Mouse (Mus musculus): ENCODE results near the gene H60b. TPM values are rescaled to one million over a fixed set of nuclear protein-coding genes. Genes with fewer than 3 reads are reported as not detected.
"Not testable (repeated sequence)": the region's sequence is repeated elsewhere in the genome, so short reads cannot be mapped to it uniquely, and the experiment has no call there.

H60b gene
- 0.59 and 1.1 TPM in 2 replicates for polyA plus RNA-seq (2016; fragmentation: Nextera tagmentation; extraction: Ambion mirVana)

- not testable (repeated sequence) for H3K27ac ChIP-seq; H3K9me3 ChIP-seq; H3K36me3 ChIP-seq (replicated peaks); H3K4me1 ChIP-seq
- WGBS, result under 1% methylated on average over 47 of the region's 48 CpGs
- peak; percentile 65 for ATAC-seq (ENCODE audit: low FRiP score)
- Histone ChIP-seq H3K27me3 (peaks cover 75% of the 10 kb centered on the region), H3K4me3 (replicated peaks) (peak within 1 kb of the TSS; percentile 37), H3K9ac (0 out of 2 replicates have a peak within 1 kb of the TSS, but pooled peaks have one; percentile 17), H3K4me2 (peak within 1 kb of the TSS; percentile 57)
Observed at GRCm38 (mm10) chr10:22158310-22158999, at the start of gene H60b, which contains the start of gene Raet1e. TSS of gene H60b (plus strand) at chr10:22158586. TSS of gene Raet1e (plus strand) at chr10:22158569.

- Histone ChIP-seq H3K4me3 (replicated peaks) (peak overlapping the region; percentile 41), H3K4me1 (no peaks in the 10 kb centered on the region), H3K9me3 (no peaks in the 10 kb centered on the region), H3K27ac (no peak overlapping the region), H3K27me3 (no peaks in the 10 kb centered on the region), H3K9ac (peak overlapping the region; percentile 68), H3K36me3 (replicated peaks) (no peaks in the 10 kb centered on the region), H3K4me2 (peak overlapping the region; percentile 72)
- 1% methylated on average over 19 of the region's 19 CpGs for WGBS
- peak; percentile 69 for ATAC-seq (ENCODE audit: low FRiP score)
Observed at GRCm38 (mm10) chr10:22140665-22141280, 17.6 kb upstream of the H60b start.

- not testable (repeated sequence) for H3K9ac ChIP-seq; ATAC-seq (ENCODE audit: low FRiP score); H3K27ac ChIP-seq; H3K4me2 ChIP-seq; H3K4me1 ChIP-seq; H3K27me3 ChIP-seq; H3K9me3 ChIP-seq; H3K4me3 ChIP-seq (replicated peaks); H3K36me3 ChIP-seq (replicated peaks)
- WGBS, result 90% methylated on average over 1 of the region's 1 CpGs
Observed at GRCm38 (mm10) chr10:22142194-22142593, 16.2 kb upstream of the H60b start.

- H3K4me3 ChIP-seq (replicated peaks), result no peak overlapping the region
- H3K4me2 ChIP-seq, result no peak overlapping the region
- H3K9me3 ChIP-seq, result no peaks in the 10 kb centered on the region
- H3K27ac ChIP-seq, result no peak overlapping the region
- WGBS, result 69% methylated on average over 5 of the region's 5 CpGs
- no peaks in the 10 kb centered on the region for H3K27me3 ChIP-seq
- ATAC-seq (ENCODE audit: low FRiP score), result no peak
- H3K36me3 ChIP-seq (replicated peaks), result no peaks in the 10 kb centered on the region
- H3K4me1 ChIP-seq, result no peaks in the 10 kb centered on the region
- no peak overlapping the region for H3K9ac ChIP-seq
Observed at GRCm38 (mm10) chr10:22142926-22143325, 15.5 kb upstream of the H60b start.

- Histone ChIP-seq H3K36me3 (replicated peaks) (no peaks in the 10 kb centered on the region), H3K4me3 (replicated peaks) (peak overlapping the region; percentile 65), H3K9ac (peak overlapping the region; percentile 67), H3K4me1 (peaks cover 30% of the 10 kb centered on the region), H3K27ac (peak overlapping the region; percentile 68; the same call in 1 of the 2 replicates), H3K9me3 (no peaks in the 10 kb centered on the region), H3K27me3 (peaks cover 33% of the 10 kb centered on the region), H3K4me2 (peak overlapping the region; percentile 84)
- WGBS, result under 1% methylated on average over 47 of the region's 50 CpGs
- peak; percentile 79 for ATAC-seq (ENCODE audit: low FRiP score)
Observed at GRCm38 (mm10) chr10:22148441-22149072, 9.8 kb upstream of the H60b start.

- Histone ChIP-seq H3K27me3 (peaks cover 39% of the 10 kb centered on the region), H3K27ac (peak within 1 kb of the TSS; percentile 68; the same call in 1 of the 2 replicates)
- ATAC-seq (ENCODE audit: low FRiP score), result peak; percentile 67
Observed at GRCm38 (mm10) chr10:22149073-22149690, 9.2 kb upstream of the H60b start, which contains the start of gene E030030I06Rik. TSS of gene E030030I06Rik (minus strand) at chr10:22149270.

GRCm38 (mm10) chr10:22149691-22150465 lies 8.5 kb upstream of the H60b start:
- peak overlapping the region; percentile 84 for H3K4me2 ChIP-seq
- H3K9ac ChIP-seq, result peak overlapping the region; percentile 67; the same call in 1 of the 2 replicates
- WGBS, result under 1% methylated on average over 50 of the region's 50 CpGs
- H3K27ac ChIP-seq, result no peak overlapping the region
- peak overlapping the region; percentile 65 for H3K4me3 ChIP-seq (replicated peaks)
- no peaks in the 10 kb centered on the region for H3K9me3 ChIP-seq
- peaks cover 30% of the 10 kb centered on the region for H3K4me1 ChIP-seq
- peak; percentile 12; the same call in 1 of the 2 replicates for ATAC-seq (ENCODE audit: low FRiP score)
- H3K27me3 ChIP-seq, result peaks cover 40% of the 10 kb centered on the region
- H3K36me3 ChIP-seq (replicated peaks), result no peaks in the 10 kb centered on the region

More at GRCm38 (mm10) chr10:22149073-22149690, 9.2 kb upstream of the H60b start, which contains the start of gene E030030I06Rik:
- H3K9me3 ChIP-seq, result no peaks in the 10 kb centered on the region
- peak within 1 kb of the TSS; percentile 84 for H3K4me2 ChIP-seq
- H3K9ac ChIP-seq, result peak within 1 kb of the TSS; percentile 67
- H3K36me3 ChIP-seq (replicated peaks), result no peaks in the 10 kb centered on the region
- H3K4me1 ChIP-seq, result peaks cover 30% of the 10 kb centered on the region
- H3K4me3 ChIP-seq (replicated peaks), result peak within 1 kb of the TSS; percentile 65
- under 1% methylated on average over 37 of the region's 37 CpGs for WGBS

GRCm38 (mm10) chr10:22150593-22150992 lies 7.8 kb upstream of the H60b start:
- Histone ChIP-seq H3K36me3 (replicated peaks) (no peaks in the 10 kb centered on the region), H3K9ac (no peak overlapping the region), H3K4me2 (peak overlapping the region; percentile 84), H3K9me3 (no peaks in the 10 kb centered on the region), H3K4me1 (peaks cover 30% of the 10 kb centered on the region), H3K4me3 (replicated peaks) (peak overlapping the region; percentile 65), H3K27me3 (peaks cover 47% of the 10 kb centered on the region), H3K27ac (no peak overlapping the region)
- WGBS, result under 1% methylated on average over 27 of the region's 27 CpGs
- ATAC-seq (ENCODE audit: low FRiP score), result no peak

- H3K36me3 ChIP-seq (replicated peaks); H3K9me3 ChIP-seq; H3K27ac ChIP-seq; ATAC-seq (ENCODE audit: low FRiP score); H3K9ac ChIP-seq: not testable (repeated sequence)
- WGBS, result under 1% methylated on average over 55 of the region's 55 CpGs
- peaks cover 30% of the 10 kb centered on the region for H3K4me1 ChIP-seq
- peak overlapping the region; percentile 84 for H3K4me2 ChIP-seq
- peaks cover 54% of the 10 kb centered on the region for H3K27me3 ChIP-seq
- H3K4me3 ChIP-seq (replicated peaks), result peak overlapping the region; percentile 24
Observed at GRCm38 (mm10) chr10:22151056-22151862, 7.1 kb upstream of the H60b start.

- not testable (repeated sequence) for H3K36me3 ChIP-seq (replicated peaks); H3K4me3 ChIP-seq (replicated peaks); H3K9ac ChIP-seq; H3K9me3 ChIP-seq; ATAC-seq (ENCODE audit: low FRiP score); H3K27ac ChIP-seq
- Histone ChIP-seq H3K27me3 (peaks cover 62% of the 10 kb centered on the region), H3K4me2 (peak overlapping the region; percentile 46; the same call in 1 of the 2 replicates), H3K4me1 (peaks cover 30% of the 10 kb centered on the region)
- 3% methylated on average over 11 of the region's 11 CpGs for WGBS
Observed at GRCm38 (mm10) chr10:22151863-22152640, 6.3 kb upstream of the H60b start.
